Mouse (Mus musculus) lung, postnatal 0 days (tissue): ENCODE measurements around the gene Pmch.

Experiments
- CTCF ChIP-seq: IDR thresholded peaks from 2 replicates; pipeline ENCODE4 v1.5.1; 2016; ENCODE audit warnings: antibody characterized with exemption, mild to moderate bottlenecking
- EP300 ChIP-seq: IDR thresholded peaks from 2 replicates; pipeline ENCODE4 v1.6.1; 2016; ENCODE audit warnings: antibody characterized with exemption, mild to moderate bottlenecking, control low read depth

- TF ChIP-seq EP300 (no peak), CTCF (no peak)
Measured at GRCm38 (mm10) chr10:88044297-88044696, 46.6 kb upstream of the Pmch start.
